Mouse (Mus musculus) 416B (cell line): Measurements from ENCODE around the gene Mitd1.

Source experiments
- DNase-seq: peaks from one replicate; pipeline ENCODE4 v3.0.0; 2011; ENCODE audit warnings: low read depth

Gene Mitd1

GRCm38 (mm10) chr1:37890025-37890652 is at the start of gene Mitd1, which contains the start of gene Mrpl30:
Gene Mitd1, minus strand, starts transcription at chr1:37890411.
Gene Mrpl30, plus strand, starts transcription at chr1:37890477.
- DNase-seq = peak; percentile 92

- peak; percentile 68 for DNase-seq
Observed at GRCm38 (mm10) chr1:37931806-37932205, 41.6 kb upstream of the Mitd1 start.

- DNase-seq = no peak
Observed at GRCm38 (mm10) chr1:37925971-37926370, 35.8 kb upstream of the Mitd1 start.

- DNase-seq = no peak
Observed at GRCm38 (mm10) chr1:37922536-37922935, 32.3 kb upstream of the Mitd1 start.

- no peak for DNase-seq
Observed at GRCm38 (mm10) chr1:37918096-37918495, 27.9 kb upstream of the Mitd1 start.

GRCm38 (mm10) chr1:37917666-37918065 is 27.5 kb upstream of the Mitd1 start:
- no peak for DNase-seq

- DNase-seq = no peak
Observed at GRCm38 (mm10) chr1:37916393-37916792, 26.2 kb upstream of the Mitd1 start, which contains the start of gene Lyg2. Gene Lyg2, minus strand, starts transcription at chr1:37916493.

GRCm38 (mm10) chr1:37912751-37913150 is 22.5 kb upstream of the Mitd1 start:
- DNase-seq = no peak

GRCm38 (mm10) chr1:37903178-37903577 is 13.0 kb upstream of the Mitd1 start:
- DNase-seq = peak; percentile 77

- DNase-seq = no peak
Observed at GRCm38 (mm10) chr1:37900288-37900687, 10.1 kb upstream of the Mitd1 start.

GRCm38 (mm10) chr1:37899816-37900215 is 9.6 kb upstream of the Mitd1 start:
- DNase-seq = no peak

- DNase-seq = no peak
Observed at GRCm38 (mm10) chr1:37894606-37895005, 4.4 kb upstream of the Mitd1 start.

- peak; percentile 74 for DNase-seq
Observed at GRCm38 (mm10) chr1:37891400-37891799, 1.2 kb upstream of the Mitd1 start.

GRCm38 (mm10) chr1:37889206-37889605 is 1.0 kb downstream of the Mitd1 start:
- DNase-seq = peak; percentile 45

- DNase-seq = peak; percentile 68
Observed at GRCm38 (mm10) chr1:37884451-37884850, 5.8 kb downstream of the Mitd1 start.

GRCm38 (mm10) chr1:37883411-37883810 is 6.8 kb downstream of the Mitd1 start:
- no peak for DNase-seq

- no peak for DNase-seq
Observed at GRCm38 (mm10) chr1:37877736-37878460, 12.3 kb downstream of the Mitd1 start.

- DNase-seq = peak; percentile 32
Observed at GRCm38 (mm10) chr1:37873157-37873556, 17.1 kb downstream of the Mitd1 start.

GRCm38 (mm10) chr1:37872131-37873067 is 17.8 kb downstream of the Mitd1 start:
- DNase-seq = peak; percentile 91

GRCm38 (mm10) chr1:37871704-37872103 is 18.5 kb downstream of the Mitd1 start, which contains the start of gene Lipt1:
Gene Lipt1, plus strand, starts transcription at chr1:37871738.
- no peak for DNase-seq

- DNase-seq = no peak
Observed at GRCm38 (mm10) chr1:37869362-37869761, 20.8 kb downstream of the Mitd1 start.

- peak; percentile 96 for DNase-seq
Observed at GRCm38 (mm10) chr1:37868640-37869039, 21.6 kb downstream of the Mitd1 start.
